Mouse (Mus musculus) neural tube, embryonic 14.5 days (tissue): ENCODE results near the gene Ranbp10. TPM values are rescaled to one million over a fixed set of nuclear protein-coding genes. Genes with fewer than 3 reads are reported as not detected.

Experiments used
- ATAC-seq: fragments of 200-750 bp; cut with Nextera tagmentation; 2 replicates; pipeline ENCODE4 v1.8.0; 2017; ENCODE audit warnings: low read depth, mild to moderate bottlenecking, moderate TSS enrichment, moderate library complexity
- H3K27ac ChIP-seq: fragments of 300-500 bp; sonication (generic); 2 replicates; pipeline ENCODE4 v1.5.1; 2014; ENCODE audit warnings: low read depth, mild to moderate bottlenecking, control low read depth, low read length, moderate library complexity, mixed read lengths
- H3K27me3 ChIP-seq: fragments of 300-500 bp; sonication (generic); 2 replicates; pipeline ENCODE4 v1.6.1; 2014; ENCODE audit warnings: low read length; ENCODE audit not compliant: control insufficient read depth, insufficient read depth
- H3K36me3 ChIP-seq: fragments of 300-500 bp; sonication (generic); 2 replicates; pipeline ENCODE4 v1.6.1; 2014; ENCODE audit warnings: low read length, mixed read lengths; ENCODE audit not compliant: control insufficient read depth, insufficient read depth
- H3K4me1 ChIP-seq: fragments of 300-500 bp; sonication (generic); 2 replicates; pipeline ENCODE4 v1.6.1; 2014; ENCODE audit warnings: low read length; ENCODE audit not compliant: control insufficient read depth, insufficient read depth
- H3K4me2 ChIP-seq: fragments of 300-500 bp; sonication (generic); 2 replicates; pipeline ENCODE4 v1.6.1; 2014; ENCODE audit warnings: mild to moderate bottlenecking, low read depth, low read length, control low read depth
- H3K4me3 ChIP-seq: fragments of 300-500 bp; sonication (generic); 2 replicates; pipeline ENCODE4 v1.5.1; 2014; ENCODE audit warnings: low read depth, low read length, control low read depth, mixed read lengths
- H3K9ac ChIP-seq: fragments of 300-500 bp; sonication (generic); replicated peaks from 2 replicates; pipeline ENCODE4 v1.6.1; 2014; ENCODE audit warnings: low read depth, mild to moderate bottlenecking, control low read depth, low read length, mixed read lengths
- H3K9me3 ChIP-seq: fragments of 300-500 bp; sonication (generic); 2 replicates; pipeline ENCODE4 v1.6.1; 2016; ENCODE audit warnings: low read length; ENCODE audit not compliant: control insufficient read depth
- WGBS: fragments of 180-500 bp; shearing (Covaris S2); extraction: QIAGEN DNeasy Blood & Tissue Kit; methylation state at CpG from one replicate; pipeline ENCODE4 v1.1.7; 2014; 5-methylcytosine and 5-hydroxymethylcytosine counted together
- polyA plus RNA-seq: library from polyadenylated mRNA; unstranded; fragments of >200 nt; fragmentation: Nextera tagmentation; extraction: Ambion mirVana; gene quantifications from 2 replicates; pipeline ENCODE4 v1.2.1, GENCODE M21; 2014

Ranbp10 gene
- polyA plus RNA-seq, 1 experiment from 2014 or later: 14.7 TPM

- 0 out of 2 replicates have a peak, but pooled peaks cover 2% of the 10 kb centered on the region for H3K4me1 ChIP-seq
- no peaks in the 10 kb centered on the region for H3K27me3 ChIP-seq
- no peaks in the 10 kb centered on the region for H3K9me3 ChIP-seq
- H3K9ac ChIP-seq: no peak overlapping the region
- no peak overlapping the region for H3K4me2 ChIP-seq
- peaks cover 6% of the 10 kb centered on the region; the same call in 1 of the 2 replicates for H3K36me3 ChIP-seq
- H3K4me3 ChIP-seq: no peak overlapping the region
- H3K27ac ChIP-seq: no peak overlapping the region
- WGBS: 96% methylated on average over 7 of the region's 7 CpGs
- ATAC-seq: no peak
These were observed 22.4 kb downstream of the Ranbp10 start for GRCm38 (mm10) chr8:105804797-105805196.

- Histone ChIP-seq H3K4me1 (peaks cover 6% of the 10 kb centered on the region; the same call in 1 of the 2 replicates), H3K27ac (no peak overlapping the region), H3K27me3 (no peaks in the 10 kb centered on the region), H3K4me2 (no peak overlapping the region), H3K9ac (no peak overlapping the region), H3K36me3 (peaks cover 6% of the 10 kb centered on the region; the same call in 1 of the 2 replicates), H3K9me3 (no peaks in the 10 kb centered on the region), H3K4me3 (no peak overlapping the region)
- WGBS: 94% methylated on average over 6 of the region's 6 CpGs
- ATAC-seq: no peak
These were observed 25.8 kb downstream of the Ranbp10 start for GRCm38 (mm10) chr8:105801153-105801904.

GRCm38 (mm10) chr8:105799091-105799812 is 27.9 kb downstream of the Ranbp10 start:
- 67% methylated on average over 8 of the region's 8 CpGs for WGBS

GRCm38 (mm10) chr8:105798408-105798807 is 28.7 kb downstream of the Ranbp10 start:
- H3K36me3 ChIP-seq: no peaks in the 10 kb centered on the region
- no peak for ATAC-seq
- H3K27ac ChIP-seq: no peak overlapping the region
- WGBS: 95% methylated on average over 5 of the region's 5 CpGs
- H3K4me2 ChIP-seq: no peak overlapping the region
- H3K27me3 ChIP-seq: no peaks in the 10 kb centered on the region
- H3K4me3 ChIP-seq: no peak overlapping the region
- H3K9ac ChIP-seq: no peak overlapping the region
- no peaks in the 10 kb centered on the region for H3K9me3 ChIP-seq
- peaks cover 6% of the 10 kb centered on the region; the same call in 1 of the 2 replicates for H3K4me1 ChIP-seq

More at GRCm38 (mm10) chr8:105799091-105799812, 27.9 kb downstream of the Ranbp10 start:
- H3K4me2 ChIP-seq: no peak overlapping the region
- no peaks in the 10 kb centered on the region for H3K36me3 ChIP-seq
- H3K27ac ChIP-seq: no peak overlapping the region
- H3K27me3 ChIP-seq: no peaks in the 10 kb centered on the region
- H3K9me3 ChIP-seq: no peaks in the 10 kb centered on the region
- ATAC-seq: no peak
- H3K9ac ChIP-seq: no peak overlapping the region
- H3K4me3 ChIP-seq: no peak overlapping the region
- peaks cover 6% of the 10 kb centered on the region; the same call in 1 of the 2 replicates for H3K4me1 ChIP-seq

GRCm38 (mm10) chr8:105795785-105796184 is 31.4 kb downstream of the Ranbp10 start:
- peaks cover 6% of the 10 kb centered on the region; the same call in 1 of the 2 replicates for H3K4me1 ChIP-seq
- 92% methylated on average over 1 of the region's 1 CpGs for WGBS
- no peak for ATAC-seq

GRCm38 (mm10) chr8:105794009-105794598 is 33.0 kb downstream of the Ranbp10 start:
- Histone ChIP-seq H3K27me3 (no peaks in the 10 kb centered on the region), H3K36me3 (no peaks in the 10 kb centered on the region), H3K9me3 (no peaks in the 10 kb centered on the region), H3K9ac (no peak overlapping the region), H3K4me2 (no peak overlapping the region), H3K4me1 (peaks cover 3% of the 10 kb centered on the region; the same call in 1 of the 2 replicates), H3K4me3 (no peak overlapping the region), H3K27ac (no peak overlapping the region)
- no peak for ATAC-seq
- WGBS: 87% methylated on average over 3 of the region's 3 CpGs

More at GRCm38 (mm10) chr8:105795785-105796184, 31.4 kb downstream of the Ranbp10 start:
- Histone ChIP-seq H3K9ac (no peak overlapping the region), H3K4me3 (no peak overlapping the region), H3K9me3 (no peaks in the 10 kb centered on the region), H3K27me3 (no peaks in the 10 kb centered on the region), H3K36me3 (no peaks in the 10 kb centered on the region), H3K4me2 (no peak overlapping the region), H3K27ac (no peak overlapping the region)

- H3K27me3 ChIP-seq: no peaks in the 10 kb centered on the region
- no peak overlapping the region for H3K27ac ChIP-seq
- H3K9me3 ChIP-seq: no peaks in the 10 kb centered on the region
- no peaks in the 10 kb centered on the region for H3K36me3 ChIP-seq
- H3K4me1 ChIP-seq: no peaks in the 10 kb centered on the region
- 100% methylated on average over 1 of the region's 1 CpGs for WGBS
- no peak overlapping the region for H3K4me2 ChIP-seq
- H3K4me3 ChIP-seq: no peak overlapping the region
- H3K9ac ChIP-seq: no peak overlapping the region
- ATAC-seq: no peak
These were observed 33.8 kb downstream of the Ranbp10 start for GRCm38 (mm10) chr8:105793331-105793730.

GRCm38 (mm10) chr8:105789626-105790025 is 37.5 kb downstream of the Ranbp10 start:
- ATAC-seq: no peak
- Histone ChIP-seq H3K27ac (no peak overlapping the region), H3K27me3 (no peaks in the 10 kb centered on the region), H3K4me3 (no peak overlapping the region), H3K9ac (no peak overlapping the region), H3K36me3 (peaks cover 5% of the 10 kb centered on the region; the same call in 1 of the 2 replicates), H3K4me2 (no peak overlapping the region), H3K9me3 (no peaks in the 10 kb centered on the region), H3K4me1 (no peaks in the 10 kb centered on the region)
